Mouse (Mus musculus) kidney, postnatal 10 days (tissue): ENCODE results near the gene Commd3.

Experiments used
- DNase-seq: peaks from one replicate; pipeline ENCODE4 v3.0.0; 2021; ENCODE audit warnings: mixed read lengths

Gene Commd3

GRCm38 (mm10) chr2:18724462-18724861 is 52.3 kb downstream of the Commd3 start:
- DNase-seq = no peak
